Mouse (Mus musculus) lung, postnatal 0 days (tissue): ENCODE measurements at regions not wholly inside any gene's neighbourhood (a gene's known extent, or its start where the extent isn't known, plus 50 kb on each side); places are given as distances from the start of the nearest gene placed in this dataset.

Experiments
- ATAC-seq: fragments of 200-750 bp; cut with Nextera tagmentation; 2 replicates; pipeline ENCODE4 v1.8.0; 2017; ENCODE audit warnings: moderate library complexity
- DNase-seq: peaks from one replicate; pipeline ENCODE4 v3.0.0-alpha.2; 2016; ENCODE audit warnings: low spot score
- H3K27ac ChIP-seq: fragments of 300-500 bp; sonication (generic); 2 replicates; pipeline ENCODE4 v1.5.1; 2014; ENCODE audit warnings: antibody characterized with exemption, mild to moderate bottlenecking, low read length, mixed read lengths
- H3K27me3 ChIP-seq: fragments of 300-500 bp; sonication (generic); replicated peaks from 2 replicates; pipeline ENCODE4 v1.6.1; 2014; ENCODE audit warnings: low read length, mixed read lengths; ENCODE audit not compliant: insufficient read depth
- H3K36me3 ChIP-seq: fragments of 300-500 bp; sonication (generic); 2 replicates; pipeline ENCODE4 v1.6.1; 2014; ENCODE audit warnings: low read length, mixed read lengths; ENCODE audit not compliant: insufficient read depth
- H3K4me1 ChIP-seq: fragments of 300-500 bp; sonication (generic); 2 replicates; pipeline ENCODE4 v1.6.1; 2014; ENCODE audit warnings: antibody characterized with exemption, low read depth, low read length, mixed read lengths; ENCODE audit not compliant: insufficient read depth
- H3K4me2 ChIP-seq: fragments of 300-500 bp; sonication (generic); replicated peaks from 2 replicates; pipeline ENCODE4 v1.6.1; 2014; ENCODE audit warnings: low read depth, mild to moderate bottlenecking, low read length, moderate library complexity, mixed read lengths
- H3K4me3 ChIP-seq: fragments of 300-500 bp; sonication (generic); 2 replicates; pipeline ENCODE4 v1.5.1; 2014; ENCODE audit warnings: low read depth, low read length
- H3K9ac ChIP-seq: fragments of 300-500 bp; sonication (generic); replicated peaks from 2 replicates; pipeline ENCODE4 v1.6.1; 2014; ENCODE audit warnings: low read depth, mild to moderate bottlenecking
- H3K9me3 ChIP-seq: fragments of 300-500 bp; sonication (generic); 2 replicates; pipeline ENCODE4 v1.6.1; 2016; ENCODE audit warnings: low read length, mixed read lengths
- CTCF ChIP-seq: IDR thresholded peaks from 2 replicates; pipeline ENCODE4 v1.5.1; 2016; ENCODE audit warnings: antibody characterized with exemption, mild to moderate bottlenecking
- EP300 ChIP-seq: IDR thresholded peaks from 2 replicates; pipeline ENCODE4 v1.6.1; 2016; ENCODE audit warnings: antibody characterized with exemption, mild to moderate bottlenecking, control low read depth
- WGBS: fragments of 180-500 bp; shearing (Covaris S2); extraction: QIAGEN DNeasy Blood & Tissue Kit; methylation state at CpG from one replicate; pipeline ENCODE4 v1.1.7; 2014; 5-methylcytosine and 5-hydroxymethylcytosine counted together

DNA sequence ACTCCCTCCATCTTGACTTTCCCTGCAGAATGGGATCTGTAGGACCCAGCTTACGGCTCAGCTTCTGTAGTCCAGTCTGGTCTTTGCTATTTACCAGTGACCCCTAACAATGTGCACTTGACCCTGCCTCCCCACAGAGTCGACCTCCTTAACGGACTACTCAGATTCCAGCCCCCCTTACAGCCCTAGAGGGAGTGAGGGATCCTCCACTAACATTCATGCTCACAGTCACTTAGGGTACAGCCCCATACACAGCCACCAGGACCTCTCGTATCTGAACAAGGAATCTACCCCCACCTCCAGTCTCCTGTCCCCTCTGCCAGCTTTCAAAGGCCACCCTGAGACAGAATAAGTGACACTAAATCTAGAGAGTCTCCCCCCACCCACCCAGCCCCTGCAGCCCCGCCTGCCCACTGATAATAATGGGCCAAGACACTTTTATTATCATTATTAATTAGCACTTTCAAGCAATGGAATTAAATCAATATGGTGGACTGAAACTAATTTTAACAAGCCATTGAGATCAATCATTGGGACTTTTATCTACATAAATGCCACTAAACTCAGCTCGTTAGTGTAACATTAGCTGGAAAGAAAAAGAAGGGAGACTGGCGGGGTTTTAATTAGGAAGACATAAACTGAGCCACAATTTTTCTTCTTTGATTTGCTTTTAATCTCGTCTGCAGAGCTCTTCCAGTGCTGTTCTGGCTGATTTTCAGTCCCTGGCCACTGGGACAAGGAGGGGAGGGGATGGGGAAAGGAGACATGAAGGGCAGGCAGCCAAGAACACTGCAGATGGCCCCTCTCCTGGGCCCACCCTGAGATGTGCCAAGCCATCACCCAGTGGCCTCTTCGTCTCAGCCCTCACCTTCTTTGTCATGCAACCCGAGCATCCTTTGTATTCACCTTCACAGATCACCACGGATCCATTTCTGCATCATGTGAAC, 258.4 kb upstream of the Zfp703 start:
- TF ChIP-seq EP300 (no peak), CTCF (no peak)
- H3K9ac ChIP-seq: no peak overlapping the region
- H3K4me3 ChIP-seq: no peak overlapping the region
- DNase-seq: no peak
- no peaks in the 10 kb centered on the region for H3K4me1 ChIP-seq
- no peak overlapping the region for H3K27ac ChIP-seq
- no peak overlapping the region for H3K4me2 ChIP-seq
- H3K9me3 ChIP-seq: no peaks in the 10 kb centered on the region
- no peaks in the 10 kb centered on the region for H3K36me3 ChIP-seq
- 54% methylated on average over 11 of the region's 11 CpGs for WGBS
- H3K27me3 ChIP-seq: no peaks in the 10 kb centered on the region
- no peak for ATAC-seq

DNA sequence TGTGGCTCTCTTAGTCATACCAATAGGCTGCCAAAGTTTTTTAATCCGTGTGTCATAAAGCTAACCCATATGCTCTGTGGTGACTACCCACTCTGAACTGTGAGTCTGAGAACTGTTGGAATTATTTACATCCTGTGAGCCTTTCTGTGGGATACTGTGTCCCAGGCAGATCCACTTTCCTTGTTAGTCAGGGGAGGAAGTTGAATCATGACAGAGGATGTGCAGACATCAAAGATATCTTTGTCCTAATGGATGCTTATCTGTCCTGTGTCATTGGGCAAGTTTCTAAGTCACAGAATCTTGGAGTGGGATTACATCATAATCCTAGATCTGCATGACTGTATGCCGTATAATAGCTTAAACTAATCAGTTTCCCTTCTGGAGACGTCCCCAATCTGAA, 254.4 kb upstream of the Zfp703 start:
- DNase-seq (no peak), ATAC-seq (0 out of 2 replicates have a peak, but pooled peaks have one; percentile 26)
- Histone ChIP-seq H3K4me3 (no peak overlapping the region), H3K4me2 (no peak overlapping the region), H3K27me3 (no peaks in the 10 kb centered on the region), H3K9me3 (no peaks in the 10 kb centered on the region), H3K36me3 (no peaks in the 10 kb centered on the region), H3K4me1 (no peaks in the 10 kb centered on the region), H3K9ac (no peak overlapping the region), H3K27ac (no peak overlapping the region)
- TF ChIP-seq CTCF (no peak), EP300 (no peak)
- 45% methylated on average over 3 of the region's 3 CpGs for WGBS

DNA sequence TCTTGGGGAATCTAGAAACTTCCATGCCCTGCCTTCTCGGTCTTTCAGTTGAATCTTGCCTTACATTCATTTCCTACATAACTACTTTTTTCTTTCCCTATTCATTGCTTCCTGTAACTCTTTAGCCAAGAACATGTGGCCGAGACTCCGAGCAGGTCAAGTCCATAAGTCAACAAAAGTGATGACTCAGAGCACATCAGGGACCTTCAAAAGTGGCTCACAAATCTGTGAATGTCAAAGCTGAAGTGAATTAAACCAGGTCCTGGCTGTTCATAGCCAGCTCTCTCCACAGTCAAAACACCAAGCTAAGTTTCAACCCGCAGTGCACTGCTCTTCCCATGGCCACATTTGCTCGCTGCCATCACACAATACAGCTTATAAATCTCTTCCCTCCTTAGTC, 252.5 kb upstream of the Zfp703 start:
- no peak overlapping the region for H3K4me2 ChIP-seq
- ATAC-seq (no peak), DNase-seq (peak; percentile 32)
- no peak for TF ChIP-seq CTCF
- no peak for TF ChIP-seq EP300
- H3K4me3 ChIP-seq: no peak overlapping the region
- no peak overlapping the region for H3K27ac ChIP-seq
- no peak overlapping the region for H3K9ac ChIP-seq
- no peaks in the 10 kb centered on the region for H3K4me1 ChIP-seq
- no peaks in the 10 kb centered on the region for H3K9me3 ChIP-seq
- no peaks in the 10 kb centered on the region for H3K27me3 ChIP-seq
- 47% methylated on average over 5 of the region's 5 CpGs for WGBS
- no peaks in the 10 kb centered on the region for H3K36me3 ChIP-seq

DNA sequence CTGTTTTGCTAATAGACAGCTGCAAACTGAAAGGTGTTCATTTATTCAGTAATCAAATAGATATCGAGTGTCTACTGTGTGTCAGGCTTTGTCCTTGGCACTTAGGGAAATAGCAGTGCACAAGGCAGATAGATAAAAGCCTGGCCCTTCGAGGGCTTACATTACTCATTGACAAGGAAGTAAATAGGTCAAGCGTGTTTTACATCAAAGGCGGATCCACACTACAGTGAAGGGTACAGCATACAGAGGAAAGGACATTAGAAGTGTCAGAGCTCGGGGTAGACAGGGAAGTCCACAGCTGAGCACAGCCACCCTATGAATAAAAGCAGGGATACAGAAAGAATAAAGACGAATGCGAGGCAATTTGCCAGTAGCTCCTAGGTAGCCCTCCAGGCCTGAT, 251.6 kb upstream of the Zfp703 start:
- no peaks in the 10 kb centered on the region for H3K27me3 ChIP-seq
- ATAC-seq: no peak
- H3K4me1 ChIP-seq: no peaks in the 10 kb centered on the region
- H3K27ac ChIP-seq: no peak overlapping the region
- no peak for DNase-seq
- H3K9me3 ChIP-seq: no peaks in the 10 kb centered on the region
- H3K4me3 ChIP-seq: no peak overlapping the region
- H3K36me3 ChIP-seq: no peaks in the 10 kb centered on the region
- 25% methylated on average over 7 of the region's 7 CpGs for WGBS
- H3K4me2 ChIP-seq: no peak overlapping the region
- no peak for TF ChIP-seq EP300
- TF ChIP-seq CTCF: no peak
- H3K9ac ChIP-seq: no peak overlapping the region

DNA sequence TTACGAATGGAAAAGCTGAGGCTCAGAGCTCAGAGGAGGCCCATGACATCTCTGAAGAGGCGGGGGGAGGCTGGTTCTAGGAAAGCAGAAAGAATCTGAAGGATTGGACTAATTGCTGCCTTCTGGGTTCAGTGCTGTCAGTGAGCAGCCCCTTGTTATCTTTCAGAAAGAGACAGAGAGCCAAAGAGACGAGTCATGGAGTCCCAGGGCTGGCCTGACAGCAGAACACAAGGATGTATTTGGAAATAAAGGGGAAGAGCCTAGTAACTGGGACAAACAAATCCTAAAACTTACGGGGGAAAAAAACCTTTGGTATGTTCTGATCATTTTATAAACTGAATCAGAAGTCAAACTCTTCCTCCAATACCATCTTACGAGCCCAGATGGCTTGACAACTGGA, 247.8 kb upstream of the Zfp703 start:
- DNase-seq (no peak), ATAC-seq (no peak)
- Histone ChIP-seq H3K4me3 (no peak overlapping the region), H3K27me3 (no peaks in the 10 kb centered on the region), H3K36me3 (no peaks in the 10 kb centered on the region), H3K9ac (no peak overlapping the region), H3K27ac (no peak overlapping the region), H3K4me2 (no peak overlapping the region), H3K4me1 (no peaks in the 10 kb centered on the region), H3K9me3 (no peaks in the 10 kb centered on the region)
- TF ChIP-seq CTCF (no peak), EP300 (no peak)
- 69% methylated on average over 5 of the region's 5 CpGs for WGBS

DNA sequence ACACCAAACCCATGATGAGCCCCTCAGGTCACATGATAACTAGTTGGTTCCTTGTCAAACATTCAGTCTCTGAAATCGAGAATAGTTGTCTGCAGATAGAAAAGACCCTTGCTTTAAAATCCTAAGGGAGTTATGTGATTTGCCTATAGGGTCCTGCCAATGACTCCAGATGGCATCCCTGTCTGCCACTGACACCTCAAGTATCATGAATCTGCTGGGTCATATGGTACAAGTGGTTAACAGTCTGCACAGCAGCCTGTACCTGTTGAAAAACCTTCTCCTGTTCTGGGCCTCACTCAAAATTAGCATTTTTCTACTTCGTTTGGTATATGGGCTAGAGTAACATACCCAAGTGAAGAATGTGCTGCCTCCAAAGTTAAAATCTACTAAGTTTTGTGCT, 246.0 kb upstream of the Zfp703 start:
- ATAC-seq: no peak
- Histone ChIP-seq H3K4me2 (no peak overlapping the region), H3K36me3 (no peaks in the 10 kb centered on the region), H3K9me3 (no peaks in the 10 kb centered on the region), H3K9ac (no peak overlapping the region), H3K4me1 (no peaks in the 10 kb centered on the region), H3K27me3 (no peaks in the 10 kb centered on the region), H3K4me3 (no peak overlapping the region), H3K27ac (no peak overlapping the region)
- no peak for DNase-seq
- WGBS: 76% methylated on average over 2 of the region's 2 CpGs
- no peak for TF ChIP-seq CTCF
- TF ChIP-seq EP300: no peak
